Mouse (Mus musculus): ENCODE data around the gene Tsga10. TPM values are rescaled to one million over a fixed set of nuclear protein-coding genes. Genes with fewer than 3 reads are reported as not detected.
A peak's percentile ranks its signal among the peaks of the same experiment; 100 is the strongest.
"Not testable (repeated sequence)": the region's sequence is repeated elsewhere in the genome, so short reads cannot be mapped to it uniquely, and the experiment has no call there.

The Tsga10 gene
- polyA plus RNA-seq, 1 experiment from 2014 or later: 4.8 TPM

- 0 out of 2 replicates have a peak overlapping the region, but pooled peaks have one; percentile 67 for H3K4me3 ChIP-seq
- peaks cover 9% of the 10 kb centered on the region for H3K4me1 ChIP-seq (replicated peaks)
- H3K4me2 ChIP-seq: no peak overlapping the region
- 63% methylated on average over 7 of the region's 7 CpGs for WGBS
- no peak for ATAC-seq (replicated peaks; ENCODE audit: insufficient number of reproducible peaks, insufficient read depth, low FRiP score, low read depth)
- no peak overlapping the region for H3K9ac ChIP-seq
- H3K27ac ChIP-seq: no peak overlapping the region
- H3K9me3 ChIP-seq (replicated peaks): no peaks in the 10 kb centered on the region
- no peaks in the 10 kb centered on the region for H3K36me3 ChIP-seq
- H3K27me3 ChIP-seq: peaks cover 16% of the 10 kb centered on the region
These were observed 147.7 kb downstream of the Tsga10 start for GRCm38 (mm10) chr1:37718516-37718915.

- no peak for ATAC-seq (replicated peaks; ENCODE audit: insufficient number of reproducible peaks, insufficient read depth, low FRiP score, low read depth)
- H3K4me3 ChIP-seq: no peak overlapping the region
- no peak overlapping the region for H3K9ac ChIP-seq
- no peak overlapping the region for H3K4me2 ChIP-seq
- no peaks in the 10 kb centered on the region for H3K9me3 ChIP-seq (replicated peaks)
- WGBS: 68% methylated on average over 14 of the region's 14 CpGs
- H3K27me3 ChIP-seq: peaks cover 16% of the 10 kb centered on the region
- H3K36me3 ChIP-seq: no peaks in the 10 kb centered on the region
- H3K27ac ChIP-seq: no peak overlapping the region
- peaks cover 9% of the 10 kb centered on the region for H3K4me1 ChIP-seq (replicated peaks)
These were observed 148.6 kb downstream of the Tsga10 start for GRCm38 (mm10) chr1:37717415-37718195.

- not testable (repeated sequence) for H3K27ac ChIP-seq; H3K9ac ChIP-seq; H3K4me2 ChIP-seq; H3K9me3 ChIP-seq (replicated peaks); H3K36me3 ChIP-seq; H3K4me1 ChIP-seq (replicated peaks); H3K27me3 ChIP-seq; H3K4me3 ChIP-seq; ATAC-seq (replicated peaks; ENCODE audit: insufficient number of reproducible peaks, insufficient read depth, low FRiP score, low read depth)
- WGBS: 45% methylated on average over 4 of the region's 4 CpGs
These were observed 153.9 kb downstream of the Tsga10 start for GRCm38 (mm10) chr1:37712357-37712737.

- no peaks in the 10 kb centered on the region for H3K4me1 ChIP-seq (replicated peaks)
- H3K27ac ChIP-seq: no peak overlapping the region
- no peak for ATAC-seq (replicated peaks; ENCODE audit: insufficient number of reproducible peaks, insufficient read depth, low FRiP score, low read depth)
- 82% methylated on average over 10 of the region's 10 CpGs for WGBS
- no peaks in the 10 kb centered on the region for H3K27me3 ChIP-seq
- H3K9me3 ChIP-seq (replicated peaks): no peaks in the 10 kb centered on the region
- H3K9ac ChIP-seq: no peak overlapping the region
- H3K4me3 ChIP-seq: no peak overlapping the region
- no peaks in the 10 kb centered on the region for H3K36me3 ChIP-seq
- no peak overlapping the region for H3K4me2 ChIP-seq
These were observed 154.5 kb downstream of the Tsga10 start for GRCm38 (mm10) chr1:37711596-37712356.

- no peaks in the 10 kb centered on the region for H3K27me3 ChIP-seq
- no peak overlapping the region for H3K4me3 ChIP-seq
- no peaks in the 10 kb centered on the region for H3K36me3 ChIP-seq
- no peak for ATAC-seq (replicated peaks; ENCODE audit: insufficient number of reproducible peaks, insufficient read depth, low FRiP score, low read depth)
- WGBS: 86% methylated on average over 5 of the region's 5 CpGs
- no peak overlapping the region for H3K27ac ChIP-seq
- no peaks in the 10 kb centered on the region for H3K4me1 ChIP-seq (replicated peaks)
- H3K9ac ChIP-seq: no peak overlapping the region
- no peak overlapping the region for H3K4me2 ChIP-seq
- H3K9me3 ChIP-seq (replicated peaks): no peaks in the 10 kb centered on the region
These were observed 155.1 kb downstream of the Tsga10 start for GRCm38 (mm10) chr1:37711082-37711481.

GRCm38 (mm10) chr1:37709736-37710135 lies 156.5 kb downstream of the Tsga10 start:
- H3K4me3 ChIP-seq: no peak overlapping the region
- 82% methylated on average over 8 of the region's 8 CpGs for WGBS
- no peak overlapping the region for H3K9ac ChIP-seq
- no peaks in the 10 kb centered on the region for H3K4me1 ChIP-seq (replicated peaks)
- no peaks in the 10 kb centered on the region for H3K36me3 ChIP-seq
- no peak overlapping the region for H3K4me2 ChIP-seq
- no peak for ATAC-seq (replicated peaks; ENCODE audit: insufficient number of reproducible peaks, insufficient read depth, low FRiP score, low read depth)
- no peak overlapping the region for H3K27ac ChIP-seq
- H3K9me3 ChIP-seq (replicated peaks): no peaks in the 10 kb centered on the region
- H3K27me3 ChIP-seq: no peaks in the 10 kb centered on the region

- Histone ChIP-seq H3K4me3 (no peak overlapping the region), H3K27ac (no peak overlapping the region), H3K4me1 (replicated peaks) (no peaks in the 10 kb centered on the region), H3K27me3 (no peaks in the 10 kb centered on the region), H3K4me2 (no peak overlapping the region), H3K9me3 (replicated peaks) (no peaks in the 10 kb centered on the region), H3K9ac (no peak overlapping the region), H3K36me3 (no peaks in the 10 kb centered on the region)
- 88% methylated on average over 6 of the region's 6 CpGs for WGBS
- no peak for ATAC-seq (replicated peaks; ENCODE audit: insufficient number of reproducible peaks, insufficient read depth, low FRiP score, low read depth)
These were observed 157.8 kb downstream of the Tsga10 start for GRCm38 (mm10) chr1:37708270-37708955.

Other genes starting within 250 kb of the Tsga10 start
- 3.2 and 6.7 TPM in 2 replicates for gene 2010300C02Rik, start 146.3 kb downstream of the Tsga10 start, polyA plus RNA-seq (2015; fragmentation: Nextera tagmentation; extraction: Ambion mirVana)
- gene Lipt1, start 5.3 kb upstream of the Tsga10 start, polyA plus RNA-seq (2015; fragmentation: Nextera tagmentation; extraction: Ambion mirVana): 8.0 and 8.1 TPM in 2 replicates
- gene Mitd1, start 24.0 kb upstream of the Tsga10 start, polyA plus RNA-seq (2015; fragmentation: Nextera tagmentation; extraction: Ambion mirVana): 9.1 and 12.5 TPM in 2 replicates
- gene Mrpl30, start 24.0 kb upstream of the Tsga10 start, polyA plus RNA-seq (2015; fragmentation: Nextera tagmentation; extraction: Ambion mirVana): 239 and 276 TPM in 2 replicates
- gene Lyg2, start 50.1 kb upstream of the Tsga10 start, polyA plus RNA-seq (2015; fragmentation: Nextera tagmentation; extraction: Ambion mirVana): not detected in 2 replicates
- not detected in 2 replicates for gene Lyg1, start 91.3 kb upstream of the Tsga10 start, polyA plus RNA-seq (2015; fragmentation: Nextera tagmentation; extraction: Ambion mirVana)
- gene Txndc9, start 131.5 kb upstream of the Tsga10 start, polyA plus RNA-seq (2015; fragmentation: Nextera tagmentation; extraction: Ambion mirVana): 100 and 103 TPM in 2 replicates
- 16.8 and 18.7 TPM in 2 replicates for gene Eif5b, start 131.6 kb upstream of the Tsga10 start, polyA plus RNA-seq (2015; fragmentation: Nextera tagmentation; extraction: Ambion mirVana)